Mouse (Mus musculus) lung, postnatal 0 days (tissue): ENCODE measurements around the gene Oser1.
A peak's percentile ranks its signal among the peaks of the same experiment; 100 is the strongest.

Experiments
- CTCF ChIP-seq: IDR thresholded peaks from 2 replicates; pipeline ENCODE4 v1.5.1; 2016; ENCODE audit warnings: antibody characterized with exemption, mild to moderate bottlenecking
- EP300 ChIP-seq: IDR thresholded peaks from 2 replicates; pipeline ENCODE4 v1.6.1; 2016; ENCODE audit warnings: antibody characterized with exemption, mild to moderate bottlenecking, control low read depth

DNA sequence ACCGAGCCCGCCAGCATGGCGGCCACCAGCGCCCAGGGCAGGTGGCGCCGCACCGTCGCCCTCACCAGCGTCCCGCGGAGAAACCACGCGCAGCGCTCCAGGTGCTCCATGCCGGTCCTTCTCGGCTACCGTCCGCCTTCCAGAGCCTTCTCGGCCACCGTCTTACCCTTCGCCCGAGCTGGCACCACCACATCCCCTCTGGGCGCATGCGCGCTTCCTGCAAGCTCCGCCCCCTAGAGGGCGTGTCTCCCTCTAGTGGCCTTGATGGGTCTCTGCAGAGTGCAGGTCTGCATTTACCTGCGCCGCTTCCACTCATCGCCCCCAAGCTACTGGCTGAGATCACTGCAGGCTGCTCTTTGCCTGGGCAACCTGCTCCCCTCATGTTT is 48.0 kb upstream of the Oser1 start, which contains the start of gene Fitm2:
- TF ChIP-seq CTCF: peak; percentile 100
- TF ChIP-seq EP300: no peak
